Comparison of ENCODE assay signal across 20 mouse cellular contexts in genomic region chr11:116050196-116050595, GRCm38 (mm10).
"Had no signal": no experiment of that assay in that cellular context is flagged by ENCODE, and none has a peak within 500 bp of the region (broad histone marks: within the 10 kb centered on the region; RNA-seq: fewer than 3 reads in every experiment).

No protein-coding gene starts in this region.

- H3K27me3 ChIP-seq: liver, embryonic 13.5 days; lung, embryonic 15.5 days; megakaryocyte, embryonic 14.5 days; midbrain, embryonic 13.5 days; neural tube, embryonic 15.5 days; stomach, embryonic 15.5 days had no signal

- H3K4me1 ChIP-seq: lung, embryonic 15.5 days; midbrain, embryonic 10.5 days; midbrain, embryonic 13.5 days; neural tube, embryonic 15.5 days; stomach, embryonic 15.5 days had no signal

- H3K9me3 ChIP-seq: liver, embryonic 13.5 days; lung, embryonic 15.5 days; midbrain, embryonic 10.5 days; midbrain, embryonic 13.5 days; neural tube, embryonic 15.5 days; stomach, embryonic 15.5 days had no signal

- DNase-seq: kidney, adult 18-20 months; kidney, adult 9 months; kidney, postnatal 14 days; kidney, postnatal 4 days; liver, embryonic 13.5 days; right cerebral cortex, adult 18-20 months; right cerebral cortex, postnatal 25 days; spleen, adult 18-20 months; thymus, postnatal 25 days had no signal

- H3K9ac ChIP-seq: liver, embryonic 13.5 days; lung, embryonic 15.5 days; midbrain, embryonic 13.5 days; neural tube, embryonic 15.5 days; stomach, embryonic 15.5 days had no signal

- H3K4me3 ChIP-seq: left cerebral cortex, adult 2 months; liver, embryonic 13.5 days; lung, embryonic 15.5 days; megakaryocyte, embryonic 14.5 days; midbrain, embryonic 10.5 days; midbrain, embryonic 13.5 days; myocyte; neural tube, embryonic 15.5 days; stomach, embryonic 15.5 days had no signal

- H3K4me2 ChIP-seq: liver, embryonic 13.5 days; lung, embryonic 15.5 days; midbrain, embryonic 13.5 days; neural tube, embryonic 15.5 days; stomach, embryonic 15.5 days had no signal

- ATAC-seq: inflammation-experienced regulatory T-cells, adult 6 months; intestine, embryonic 16.5 days; midbrain, embryonic 13.5 days; midbrain, embryonic 16.5 days had no signal

- H3K27ac ChIP-seq: left cerebral cortex, adult 2 months; liver, embryonic 13.5 days; lung, embryonic 15.5 days; midbrain, embryonic 10.5 days; midbrain, embryonic 13.5 days; neural tube, embryonic 15.5 days; stomach, embryonic 15.5 days had no signal
